Mouse (Mus musculus): ENCODE results near the gene Trim33.

Gene Trim33

GRCm38 (mm10) chr3:103279182-103280149 is at the start of gene Trim33:
TSS of gene Trim33 (plus strand) at chr3:103279293.
- DNase-seq (ENCODE audit: low read depth), result peak; percentile 73

DNA sequence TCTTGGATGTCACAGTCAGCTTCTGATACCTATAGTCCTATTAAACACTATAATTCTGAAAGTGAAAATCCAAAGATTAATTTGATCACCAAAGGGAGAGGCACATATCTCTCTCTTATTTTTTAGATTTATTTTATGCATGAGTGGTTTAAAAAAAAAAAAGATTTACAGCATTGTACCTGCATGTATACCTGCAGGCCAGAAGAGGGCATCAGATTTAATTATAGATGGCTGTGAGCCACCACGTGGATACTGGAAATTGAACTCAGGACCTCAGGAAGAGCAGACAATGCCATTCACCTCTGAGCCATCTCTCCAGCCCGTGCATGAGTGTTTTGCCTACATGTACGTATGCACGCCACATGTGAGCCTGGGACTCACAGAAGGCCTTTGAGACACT is 46.7 kb upstream of the Trim33 start:
- no peak for DNase-seq (ENCODE audit: low read depth)

GRCm38 (mm10) chr3:103241524-103241923 is 37.6 kb upstream of the Trim33 start:
- no peak for DNase-seq (ENCODE audit: low read depth)

DNA sequence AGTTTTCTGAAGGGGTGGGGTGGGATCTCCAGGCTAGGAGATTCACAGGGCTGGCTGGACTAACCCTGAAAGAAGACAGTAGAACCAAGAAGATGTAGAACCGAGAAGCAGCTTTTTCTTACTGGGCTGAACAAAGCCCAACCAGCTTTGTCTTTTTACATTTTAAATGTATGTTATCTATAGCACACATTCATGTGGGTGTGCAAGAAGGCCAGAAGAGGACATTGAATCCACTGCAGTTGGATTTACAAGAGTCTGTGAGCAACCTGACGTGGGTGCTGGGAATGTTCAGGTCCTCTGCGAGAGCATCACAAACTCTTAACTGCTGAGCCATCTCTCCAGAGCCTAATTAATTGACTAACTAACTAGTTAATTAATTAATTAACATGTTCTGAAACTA is 36.9 kb upstream of the Trim33 start:
- DNase-seq (ENCODE audit: low read depth), result no peak

- no peak for DNase-seq (ENCODE audit: low read depth)
Measured at GRCm38 (mm10) chr3:103243491-103243890, 35.6 kb upstream of the Trim33 start.

GRCm38 (mm10) chr3:103246627-103247260 is 32.3 kb upstream of the Trim33 start:
- DNase-seq (ENCODE audit: low read depth), result no peak

DNA sequence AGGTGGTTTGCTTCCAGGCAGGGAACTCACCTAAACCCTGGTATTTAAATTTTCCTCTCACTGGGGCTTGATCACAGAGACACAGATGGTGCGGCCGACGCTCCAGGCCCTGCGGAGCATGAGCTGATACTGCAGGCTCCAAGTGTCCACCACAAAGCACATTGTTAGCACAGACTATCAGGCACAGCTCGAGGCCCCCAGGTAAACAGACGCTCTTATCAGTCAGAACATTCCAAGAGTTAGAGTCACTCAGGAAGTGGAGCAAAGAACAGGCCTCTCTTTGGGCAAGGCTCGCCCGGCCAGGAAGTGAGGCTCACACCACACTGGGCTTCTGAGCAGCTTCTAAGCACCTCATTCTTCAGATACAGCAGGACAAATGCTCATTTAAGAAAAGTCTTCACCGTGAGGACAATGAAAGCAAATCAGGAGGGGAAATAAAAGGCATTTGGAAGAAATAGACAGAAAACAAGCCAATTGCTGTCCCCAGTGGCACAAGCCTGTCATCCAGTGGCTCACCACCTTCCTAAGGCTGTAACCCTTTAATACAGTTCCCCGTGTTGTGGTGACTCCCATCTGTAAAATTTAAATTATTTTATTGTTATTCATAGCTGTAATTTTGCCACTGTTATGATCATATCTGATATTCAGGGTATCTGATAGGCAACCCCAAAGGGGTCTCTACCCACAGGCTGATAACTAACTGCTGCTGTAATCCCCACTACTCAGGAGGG is 22.8 kb upstream of the Trim33 start:
- DNase-seq (ENCODE audit: low read depth), result no peak

GRCm38 (mm10) chr3:103262802-103263417 is 16.2 kb upstream of the Trim33 start:
- DNase-seq (ENCODE audit: low read depth), result no peak

- no peak for DNase-seq (ENCODE audit: low read depth)
Measured at GRCm38 (mm10) chr3:103278561-103279181, 422 bp upstream of the Trim33 start.

DNA sequence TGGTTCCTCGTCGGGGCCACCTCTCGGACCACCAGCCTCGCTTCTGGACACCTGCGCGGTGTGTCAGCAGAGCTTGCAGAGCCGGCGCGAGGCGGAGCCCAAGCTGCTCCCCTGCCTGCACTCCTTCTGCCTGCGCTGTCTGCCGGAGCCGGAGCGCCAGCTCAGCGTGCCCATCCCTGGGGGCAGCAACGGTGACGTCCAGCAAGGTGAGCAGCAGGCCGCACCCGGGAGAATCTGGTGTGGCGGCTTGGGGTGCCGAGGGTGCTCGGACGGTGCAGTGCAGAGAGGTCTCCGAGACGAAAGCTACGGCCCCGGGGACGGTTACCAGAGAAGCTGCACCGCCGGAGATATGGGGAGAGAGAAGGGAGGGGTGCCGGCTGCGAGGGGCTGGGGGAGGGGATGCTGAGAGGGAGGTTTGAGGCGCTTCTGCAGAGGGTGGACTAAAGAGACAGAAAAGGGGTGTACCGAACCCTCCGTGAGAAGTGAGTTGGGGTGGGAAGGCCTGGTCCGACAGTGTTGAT is 1.2 kb downstream of the Trim33 start:
- no peak for DNase-seq (ENCODE audit: low read depth)

DNA sequence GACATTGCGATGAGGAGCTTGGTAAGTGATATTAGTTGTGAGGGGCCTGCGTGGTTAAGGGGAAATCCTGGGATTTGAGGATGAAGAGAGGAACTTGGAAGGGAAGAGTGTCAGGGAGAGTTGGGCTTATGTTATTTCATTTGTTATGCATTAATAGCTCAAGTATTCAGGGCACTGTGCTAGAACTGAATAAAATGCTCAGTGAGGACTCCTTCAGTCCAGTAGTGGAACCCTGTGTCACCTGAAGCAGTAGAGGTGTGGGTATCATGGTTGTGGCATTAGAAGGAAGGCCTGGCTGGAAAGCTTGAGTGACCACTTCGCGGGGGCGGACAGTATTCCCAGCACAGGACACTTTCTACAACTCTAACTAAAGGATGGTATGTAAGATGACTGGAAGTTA is 1.8 kb downstream of the Trim33 start:
- no peak for DNase-seq (ENCODE audit: low read depth)

DNA sequence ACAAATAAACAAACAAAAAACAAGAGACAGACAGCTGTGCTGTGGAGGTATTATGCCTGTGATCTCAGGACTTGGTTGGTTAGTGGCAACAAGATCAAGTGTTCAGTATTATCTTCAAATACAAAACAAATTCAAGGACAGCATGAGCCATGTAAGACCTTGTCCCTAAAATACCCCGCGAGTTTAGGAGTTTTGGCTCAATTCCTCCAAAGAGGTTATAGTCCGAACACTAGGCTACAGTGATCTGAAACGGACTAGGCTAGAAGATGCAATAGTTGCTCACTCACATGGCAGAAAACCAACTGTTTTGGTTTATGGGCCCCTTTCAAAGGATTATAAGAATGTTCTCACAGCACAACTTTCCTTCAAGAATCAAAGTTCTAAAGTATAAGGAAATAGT is 9.7 kb downstream of the Trim33 start:
- DNase-seq (ENCODE audit: low read depth), result no peak

DNA sequence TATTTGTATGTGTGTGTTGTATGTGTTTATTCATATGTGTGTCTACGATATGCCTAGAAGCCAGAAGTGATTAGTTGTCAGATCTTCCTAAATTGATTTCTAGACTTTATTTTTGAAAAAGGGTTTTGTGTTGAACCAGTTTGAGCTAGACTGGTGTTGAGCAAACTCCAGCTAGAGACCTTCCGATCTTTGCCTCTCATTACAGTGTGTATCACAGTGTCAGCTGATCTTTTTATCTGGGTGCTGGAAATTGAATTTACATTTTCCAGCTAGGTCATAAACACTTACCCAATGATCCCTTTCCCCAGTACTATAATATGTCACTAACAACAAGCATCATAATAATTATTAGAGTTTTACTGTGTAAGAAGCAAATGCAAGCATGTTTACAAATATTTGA is 12.0 kb downstream of the Trim33 start:
- DNase-seq (ENCODE audit: low read depth), result no peak

DNA sequence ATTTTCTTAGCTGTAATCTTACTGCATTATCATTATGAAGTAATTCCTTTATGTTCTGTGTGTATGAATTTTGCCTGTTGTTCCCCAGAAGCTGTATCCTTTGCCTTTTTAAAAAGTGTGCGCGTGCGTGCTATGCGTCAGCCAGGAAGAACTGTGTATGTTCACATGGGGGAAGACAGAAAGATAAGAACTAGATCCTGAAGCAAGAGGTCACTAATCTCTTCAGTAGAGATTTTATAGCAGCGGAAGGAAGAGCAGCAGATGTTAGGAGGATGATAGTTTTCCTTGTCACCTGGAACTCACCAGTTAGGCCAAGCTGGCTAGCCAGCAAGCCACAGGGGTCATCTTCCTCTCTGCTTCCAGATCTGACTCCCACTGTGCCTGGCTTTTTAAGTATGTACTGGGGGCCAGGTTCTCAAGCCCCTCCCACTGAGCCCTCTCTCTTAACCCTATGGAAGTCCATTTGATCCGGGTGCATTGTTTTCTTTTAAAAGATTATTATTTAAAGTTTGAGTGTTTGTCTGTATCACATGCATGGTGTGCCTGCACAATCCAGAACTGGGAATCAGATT is 26.4 kb downstream of the Trim33 start:
- no peak for DNase-seq (ENCODE audit: low read depth)

GRCm38 (mm10) chr3:103309252-103309651 is 30.2 kb downstream of the Trim33 start:
- DNase-seq (ENCODE audit: low read depth), result no peak

DNA sequence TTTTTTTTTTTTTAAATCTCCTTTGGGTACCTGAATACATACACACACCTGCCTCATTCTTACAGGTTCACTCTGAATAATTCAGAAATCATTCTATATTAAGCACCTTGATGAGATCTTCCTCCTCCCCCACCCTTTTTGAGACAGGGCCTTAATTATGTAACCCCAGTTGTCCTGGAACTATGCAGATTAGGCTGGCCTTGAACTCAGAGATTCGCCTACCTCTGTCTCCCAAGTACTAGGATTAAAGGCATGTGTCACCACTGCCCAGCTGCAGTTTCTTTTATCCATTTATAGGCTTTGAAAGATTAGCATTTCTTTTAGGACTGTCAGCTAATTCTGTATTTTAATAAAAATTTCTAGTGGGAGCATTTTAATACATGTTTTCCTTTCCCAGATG is 30.7 kb downstream of the Trim33 start:
- DNase-seq (ENCODE audit: low read depth), result no peak

GRCm38 (mm10) chr3:103314291-103314690 is 35.2 kb downstream of the Trim33 start:
- no peak for DNase-seq (ENCODE audit: low read depth)

GRCm38 (mm10) chr3:103335371-103335770 is 56.3 kb downstream of the Trim33 start:
- no peak for DNase-seq (ENCODE audit: low read depth)

- DNase-seq (ENCODE audit: low read depth), result no peak
Measured at GRCm38 (mm10) chr3:103346658-103347057, 67.6 kb downstream of the Trim33 start.

DNA sequence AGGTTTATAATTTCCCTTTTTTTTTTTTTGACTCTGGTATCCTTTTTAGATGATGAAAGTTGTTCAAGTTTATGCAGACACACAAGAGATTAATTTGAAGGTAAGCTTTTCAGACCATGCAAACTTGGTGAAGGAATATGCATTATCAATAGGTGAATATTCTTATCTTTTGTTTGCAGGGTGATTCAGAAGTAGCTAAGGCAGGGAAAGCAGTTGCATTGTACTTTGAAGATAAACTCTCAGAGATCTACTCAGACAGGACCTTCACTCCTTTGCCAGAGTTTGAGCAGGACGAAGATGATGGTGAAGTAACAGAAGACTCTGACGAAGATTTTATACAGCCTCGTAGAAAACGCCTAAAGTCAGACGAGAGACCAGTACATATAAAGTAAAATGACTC is 74.4 kb downstream of the Trim33 start:
- DNase-seq (ENCODE audit: low read depth), result no peak

DNA sequence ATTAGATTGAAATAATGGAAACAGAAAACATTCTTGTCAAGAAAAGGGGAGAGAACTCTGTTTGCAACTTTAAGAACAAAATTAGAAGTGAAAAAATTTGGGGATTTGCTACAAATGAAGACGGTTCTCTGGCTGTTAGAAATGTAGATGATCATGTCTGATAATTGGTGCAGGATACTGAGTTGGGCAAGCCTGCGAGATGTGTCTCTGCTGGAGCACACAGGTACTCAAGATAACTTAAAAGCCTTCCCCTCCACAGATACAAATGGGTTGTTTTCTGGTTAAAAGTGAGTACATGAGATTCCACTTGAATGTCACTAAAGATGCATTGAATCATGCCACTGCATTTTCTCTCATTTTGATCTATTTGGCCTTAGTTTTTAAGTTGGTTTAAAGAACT is 74.9 kb downstream of the Trim33 start:
- no peak for DNase-seq (ENCODE audit: low read depth)
